Mouse (Mus musculus) hindbrain, embryonic 12.5 days (tissue): Measurements from ENCODE around the gene Gdpgp1. TPM values are rescaled to one million over a fixed set of nuclear protein-coding genes. Genes with fewer than 3 reads are reported as not detected.

ENCODE experiments used
- ATAC-seq: fragments of 200-750 bp; cut with Nextera tagmentation; 2 replicates; pipeline ENCODE4 v1.8.0; 2017; ENCODE audit warnings: moderate TSS enrichment; ENCODE audit not compliant: low FRiP score
- H3K27ac ChIP-seq: fragments of 300-500 bp; sonication (generic); 2 replicates; pipeline ENCODE4 v1.5.1; 2016; ENCODE audit warnings: mild to moderate bottlenecking
- H3K27me3 ChIP-seq: fragments of 300-500 bp; sonication (generic); 2 replicates; pipeline ENCODE4 v1.6.1; 2016; ENCODE audit warnings: mild to moderate bottlenecking
- H3K36me3 ChIP-seq: fragments of 300-500 bp; sonication (generic); 2 replicates; pipeline ENCODE4 v1.6.1; 2016; ENCODE audit warnings: mild to moderate bottlenecking
- H3K4me1 ChIP-seq: fragments of 300-500 bp; sonication (generic); 2 replicates; pipeline ENCODE4 v1.6.1; 2016
- H3K4me2 ChIP-seq: fragments of 300-500 bp; sonication (generic); replicated peaks from 2 replicates; pipeline ENCODE4 v1.6.1; 2016; ENCODE audit warnings: mild to moderate bottlenecking
- H3K4me3 ChIP-seq: fragments of 300-500 bp; sonication (generic); 2 replicates; pipeline ENCODE4 v1.5.1; 2016; ENCODE audit warnings: mild to moderate bottlenecking
- H3K9ac ChIP-seq: fragments of 300-500 bp; sonication (generic); 2 replicates; pipeline ENCODE4 v1.6.1; 2016; ENCODE audit warnings: mild to moderate bottlenecking, moderate library complexity
- H3K9me3 ChIP-seq: fragments of 300-500 bp; sonication (generic); replicated peaks from 2 replicates; pipeline ENCODE4 v1.6.1; 2016; ENCODE audit warnings: mild to moderate bottlenecking
- WGBS: fragments of 180-500 bp; shearing (Covaris S2); methylation state at CpG from one replicate; pipeline ENCODE4 v1.1.7; 2016; 5-methylcytosine and 5-hydroxymethylcytosine counted together
- polyA plus RNA-seq: library from polyadenylated mRNA; unstranded; fragments of >200 nt; fragmentation: Nextera tagmentation; extraction: Ambion mirVana; gene quantifications from 2 replicates; pipeline ENCODE4 v1.2.1, GENCODE M21; 2016

The Gdpgp1 gene
- polyA plus RNA-seq, 1 experiment from 2014 or later: 4.6 TPM

GRCm38 (mm10) chr7:80192226-80193061 lies 40.2 kb upstream of the Gdpgp1 start:
- H3K9me3 ChIP-seq: no peaks in the 10 kb centered on the region
- peaks cover 59% of the 10 kb centered on the region for H3K4me1 ChIP-seq
- H3K4me2 ChIP-seq: peak overlapping the region; percentile 46
- H3K4me3 ChIP-seq: peak overlapping the region; percentile 26; the same call in 1 of the 2 replicates
- no peaks in the 10 kb centered on the region for H3K27me3 ChIP-seq
- WGBS: 10% methylated on average over 16 of the region's 16 CpGs
- no peaks in the 10 kb centered on the region for H3K36me3 ChIP-seq
- H3K27ac ChIP-seq: peak overlapping the region; percentile 87
- ATAC-seq: peak; percentile 88
- H3K9ac ChIP-seq: peak overlapping the region; percentile 47

GRCm38 (mm10) chr7:80193941-80194739 lies 38.5 kb upstream of the Gdpgp1 start:
- Histone ChIP-seq H3K4me1 (peaks cover 48% of the 10 kb centered on the region), H3K9ac (no peak overlapping the region), H3K27ac (peak overlapping the region; percentile 77), H3K9me3 (no peaks in the 10 kb centered on the region), H3K4me2 (0 out of 2 replicates have a peak overlapping the region, but pooled peaks have one; percentile 2), H3K36me3 (no peaks in the 10 kb centered on the region), H3K27me3 (no peaks in the 10 kb centered on the region), H3K4me3 (no peak overlapping the region)
- ATAC-seq: no peak
- WGBS: 51% methylated on average over 13 of the region's 13 CpGs

GRCm38 (mm10) chr7:80195146-80195545 lies 37.5 kb upstream of the Gdpgp1 start:
- Histone ChIP-seq H3K36me3 (no peaks in the 10 kb centered on the region), H3K4me3 (no peak overlapping the region), H3K4me2 (no peak overlapping the region), H3K4me1 (peaks cover 53% of the 10 kb centered on the region), H3K9ac (no peak overlapping the region), H3K27ac (no peak overlapping the region), H3K27me3 (no peaks in the 10 kb centered on the region), H3K9me3 (no peaks in the 10 kb centered on the region)
- ATAC-seq: no peak
- 89% methylated on average over 5 of the region's 5 CpGs for WGBS

- WGBS: 86% methylated on average over 10 of the region's 11 CpGs
- no peak overlapping the region for H3K4me2 ChIP-seq
These were observed 36.9 kb upstream of the Gdpgp1 start for GRCm38 (mm10) chr7:80195576-80196263.

GRCm38 (mm10) chr7:80197371-80197770 lies 35.3 kb upstream of the Gdpgp1 start:
- ATAC-seq: no peak
- Histone ChIP-seq H3K4me2 (peak overlapping the region; percentile 81), H3K4me3 (peak overlapping the region; percentile 70), H3K27ac (peak overlapping the region; percentile 98), H3K27me3 (no peaks in the 10 kb centered on the region), H3K9me3 (no peaks in the 10 kb centered on the region), H3K36me3 (no peaks in the 10 kb centered on the region), H3K9ac (peak overlapping the region; percentile 86; the same call in 1 of the 2 replicates), H3K4me1 (peaks cover 61% of the 10 kb centered on the region)
- WGBS: 10% methylated on average over 4 of the region's 4 CpGs

More at GRCm38 (mm10) chr7:80195576-80196263, 36.9 kb upstream of the Gdpgp1 start:
- H3K36me3 ChIP-seq: no peaks in the 10 kb centered on the region
- no peaks in the 10 kb centered on the region for H3K9me3 ChIP-seq
- H3K4me3 ChIP-seq: no peak overlapping the region
- ATAC-seq: no peak
- no peak overlapping the region for H3K9ac ChIP-seq
- no peaks in the 10 kb centered on the region for H3K27me3 ChIP-seq
- peaks cover 58% of the 10 kb centered on the region for H3K4me1 ChIP-seq
- no peak overlapping the region for H3K27ac ChIP-seq

GRCm38 (mm10) chr7:80197941-80198778 lies 34.5 kb upstream of the Gdpgp1 start:
- WGBS: under 1% methylated on average over 65 of the region's 74 CpGs
- H3K27ac ChIP-seq: peak overlapping the region; percentile 98
- ATAC-seq: peak; percentile 92

GRCm38 (mm10) chr7:80198863-80199262 lies 33.8 kb upstream of the Gdpgp1 start:
- peak overlapping the region; percentile 98 for H3K27ac ChIP-seq
- no peaks in the 10 kb centered on the region for H3K27me3 ChIP-seq
- peaks cover 66% of the 10 kb centered on the region for H3K4me1 ChIP-seq
- H3K9ac ChIP-seq: peak overlapping the region; percentile 86
- WGBS: 0% methylated on average over 11 of the region's 11 CpGs
- peak; percentile 17; the same call in 1 of the 2 replicates for ATAC-seq
- H3K4me2 ChIP-seq: peak overlapping the region; percentile 81
- H3K36me3 ChIP-seq: no peaks in the 10 kb centered on the region
- no peaks in the 10 kb centered on the region for H3K9me3 ChIP-seq
- H3K4me3 ChIP-seq: peak overlapping the region; percentile 70

More at GRCm38 (mm10) chr7:80197941-80198778, 34.5 kb upstream of the Gdpgp1 start:
- Histone ChIP-seq H3K4me1 (peaks cover 62% of the 10 kb centered on the region), H3K36me3 (no peaks in the 10 kb centered on the region), H3K4me2 (peak overlapping the region; percentile 81), H3K27me3 (no peaks in the 10 kb centered on the region), H3K9ac (peak overlapping the region; percentile 86), H3K9me3 (no peaks in the 10 kb centered on the region), H3K4me3 (peak overlapping the region; percentile 70)

GRCm38 (mm10) chr7:80199286-80199685 lies 33.4 kb upstream of the Gdpgp1 start:
- H3K27ac ChIP-seq: peak overlapping the region; percentile 98
- peaks cover 66% of the 10 kb centered on the region for H3K4me1 ChIP-seq
- peak overlapping the region; percentile 70 for H3K4me3 ChIP-seq
- H3K36me3 ChIP-seq: no peaks in the 10 kb centered on the region
- no peak for ATAC-seq
- peak overlapping the region; percentile 81 for H3K4me2 ChIP-seq
- no peaks in the 10 kb centered on the region for H3K27me3 ChIP-seq
- peak overlapping the region; percentile 86 for H3K9ac ChIP-seq
- 34% methylated on average over 6 of the region's 6 CpGs for WGBS
- H3K9me3 ChIP-seq: no peaks in the 10 kb centered on the region

GRCm38 (mm10) chr7:80199851-80200587 lies 32.6 kb upstream of the Gdpgp1 start:
- H3K9ac ChIP-seq: 0 out of 2 replicates have a peak overlapping the region, but pooled peaks have one; percentile 86
- no peak overlapping the region for H3K27ac ChIP-seq
- peak overlapping the region; percentile 70 for H3K4me3 ChIP-seq
- no peaks in the 10 kb centered on the region for H3K27me3 ChIP-seq
- H3K4me1 ChIP-seq: peaks cover 70% of the 10 kb centered on the region
- no peaks in the 10 kb centered on the region for H3K9me3 ChIP-seq
- WGBS: 70% methylated on average over 11 of the region's 11 CpGs
- no peaks in the 10 kb centered on the region for H3K36me3 ChIP-seq
- no peak for ATAC-seq
- peak overlapping the region; percentile 81 for H3K4me2 ChIP-seq

GRCm38 (mm10) chr7:80200588-80200945 lies 32.1 kb upstream of the Gdpgp1 start:
- Histone ChIP-seq H3K27ac (no peak overlapping the region), H3K9me3 (no peaks in the 10 kb centered on the region), H3K36me3 (no peaks in the 10 kb centered on the region), H3K4me2 (peak overlapping the region; percentile 81), H3K27me3 (no peaks in the 10 kb centered on the region), H3K4me1 (peaks cover 75% of the 10 kb centered on the region), H3K9ac (0 out of 2 replicates have a peak overlapping the region, but pooled peaks have one; percentile 23), H3K4me3 (no peak overlapping the region)
- ATAC-seq: no peak
- WGBS: 85% methylated on average over 6 of the region's 6 CpGs
